Mouse (Mus musculus) gastrocnemius, postnatal 4 days (tissue): ENCODE measurements around the gene Aamp. TPM values are rescaled to one million over a fixed set of nuclear protein-coding genes. Genes with fewer than 3 reads are reported as not detected.
"Not testable (repeated sequence)": the region's sequence is repeated elsewhere in the genome, so short reads cannot be mapped to it uniquely, and the experiment has no call there.

Experiments used
- DNase-seq, 2 experiments: peaks; one replicate each; pipeline ENCODE4 v3.0.0; 2021 to 2022; ENCODE audit warnings: low spot score in 2 of 2, mixed read lengths in 2 of 2
- long read RNA-seq, 2 experiments: library from polyadenylated mRNA; stranded (forward); transcript quantifications; one replicate each; pipeline ENCODE4 v2.0.0; 2021
- total RNA-seq, 2 experiments: library from RNA; stranded (reverse); gene quantifications; 2 replicates each; pipeline ENCODE4 v1.2.3; 2021

Aamp gene
- 100 to 1,000 TPM; 113 to 117 TPM for total RNA-seq
- long read RNA-seq, experiment 1, transcript Aamp-202 (11 exons, 1,756 nt): minor isoform, 34 of 393 reads
- long read RNA-seq, experiment 1, transcript Aamp-201 (11 exons, 1,817 nt): major isoform, 300 of 393 reads
- long read RNA-seq, experiment 1, partial matches to known transcripts: 13 of 393 reads
- long read RNA-seq, experiment 1, other reads (novel, unspliced or antisense): 46 of 393 reads
- long read RNA-seq, experiment 2, transcript Aamp-201 (11 exons, 1,817 nt): major isoform, 316 of 378 reads
- long read RNA-seq, experiment 2, transcript Aamp-202 (11 exons, 1,756 nt): minor isoform, 20 of 378 reads
- long read RNA-seq, experiment 2, partial matches to known transcripts: 9 of 378 reads
- long read RNA-seq, experiment 2, other reads (novel, unspliced or antisense): 33 of 378 reads

GRCm38 (mm10) chr1:74284543-74285160 is at the start of gene Aamp, which contains the start of gene Pnkd:
Gene Aamp, minus strand, starts transcription at chr1:74284738.
Gene Pnkd, plus strand, starts transcription at chr1:74284930.
- DNase-seq: peak; percentile 94 to 99

GRCm38 (mm10) chr1:74332930-74333329 is 48.4 kb upstream of the Aamp start:
- no peak for DNase-seq

GRCm38 (mm10) chr1:74332241-74332763 is 47.8 kb upstream of the Aamp start:
- peak; percentile 76 to 90 for DNase-seq

- DNase-seq: no peak
These were observed 46.6 kb upstream of the Aamp start for GRCm38 (mm10) chr1:74331046-74331681.

GRCm38 (mm10) chr1:74329899-74330431 is 45.4 kb upstream of the Aamp start:
- no peak for DNase-seq

- DNase-seq: not testable (repeated sequence)
These were observed 42.4 kb upstream of the Aamp start for GRCm38 (mm10) chr1:74326916-74327315.

- no peak for DNase-seq
These were observed 36.9 kb upstream of the Aamp start for GRCm38 (mm10) chr1:74321396-74321795.

GRCm38 (mm10) chr1:74318711-74319110 is 34.2 kb upstream of the Aamp start:
- DNase-seq: no peak

GRCm38 (mm10) chr1:74316114-74316827 is 31.7 kb upstream of the Aamp start:
- DNase-seq: no peak

GRCm38 (mm10) chr1:74314796-74315195 is 30.3 kb upstream of the Aamp start:
- DNase-seq: no peak

- peak in 1 of 2 experiments; percentile 62 for DNase-seq
These were observed 28.6 kb upstream of the Aamp start for GRCm38 (mm10) chr1:74313049-74313692.

- no peak for DNase-seq
These were observed 25.2 kb upstream of the Aamp start for GRCm38 (mm10) chr1:74309767-74310166.

- no peak for DNase-seq
These were observed 23.7 kb upstream of the Aamp start for GRCm38 (mm10) chr1:74308001-74308964.

GRCm38 (mm10) chr1:74307146-74307545 is 22.6 kb upstream of the Aamp start:
- no peak for DNase-seq

GRCm38 (mm10) chr1:74305522-74305921 is 21.0 kb upstream of the Aamp start, which contains the start of gene Tmbim1:
Gene Tmbim1, minus strand, starts transcription at chr1:74305622.
- no peak for DNase-seq

GRCm38 (mm10) chr1:74304946-74305345 is 20.4 kb upstream of the Aamp start:
- no peak for DNase-seq

GRCm38 (mm10) chr1:74304339-74304790 is 19.8 kb upstream of the Aamp start:
- DNase-seq: no peak

- peak; percentile 73 to 84 for DNase-seq
These were observed 19.2 kb upstream of the Aamp start for GRCm38 (mm10) chr1:74303509-74304338.
